Mouse (Mus musculus) midbrain, embryonic 11.5 days (tissue): ENCODE measurements at regions not wholly inside any gene's neighbourhood (a gene's known extent, or its start where the extent isn't known, plus 50 kb on each side); places are given as distances from the start of the nearest gene placed in this dataset.

Experiments
- ATAC-seq: fragments of 200-750 bp; cut with Nextera tagmentation; 2 replicates; pipeline ENCODE4 v1.8.0; 2017; ENCODE audit warnings: moderate TSS enrichment, moderate library complexity; ENCODE audit not compliant: low FRiP score
- DNase-seq: peaks from one replicate; pipeline ENCODE4 v3.0.0; 2015; ENCODE audit warnings: low spot score; ENCODE audit errors: missing footprints
- H3K27ac ChIP-seq: fragments of 300-500 bp; sonication (generic); 2 replicates; pipeline ENCODE4 v1.5.1; 2014; ENCODE audit warnings: low read depth, low read length
- H3K27me3 ChIP-seq: fragments of 300-500 bp; sonication (generic); 2 replicates; pipeline ENCODE4 v1.6.1; 2014; ENCODE audit warnings: mild to moderate bottlenecking, low read length, moderate library complexity, mixed read lengths; ENCODE audit not compliant: control insufficient read depth, insufficient read depth
- H3K36me3 ChIP-seq: fragments of 300-500 bp; sonication (generic); 2 replicates; pipeline ENCODE4 v1.6.1; 2014; ENCODE audit warnings: mild to moderate bottlenecking, low read length, moderate library complexity, mixed read lengths; ENCODE audit not compliant: control insufficient read depth, insufficient read depth
- H3K4me1 ChIP-seq: fragments of 300-500 bp; sonication (generic); 2 replicates; pipeline ENCODE4 v1.6.1; 2014; ENCODE audit warnings: low read length; ENCODE audit not compliant: control insufficient read depth, insufficient read depth
- H3K4me2 ChIP-seq: fragments of 300-500 bp; sonication (generic); 2 replicates; pipeline ENCODE4 v1.6.1; 2014; ENCODE audit warnings: mild to moderate bottlenecking, moderate library complexity
- H3K4me3 ChIP-seq: fragments of 300-500 bp; sonication (generic); 2 replicates; pipeline ENCODE4 v1.5.1; 2014; ENCODE audit warnings: low read depth, low read length
- H3K9ac ChIP-seq: fragments of 300-500 bp; sonication (generic); 2 replicates; pipeline ENCODE4 v1.6.1; 2014; ENCODE audit warnings: low read length
- H3K9me3 ChIP-seq: fragments of 300-500 bp; sonication (generic); 2 replicates; pipeline ENCODE4 v1.6.1; 2016; ENCODE audit warnings: low read length; ENCODE audit not compliant: control insufficient read depth
- WGBS: fragments of 180-500 bp; shearing (Covaris S2); extraction: QIAGEN DNeasy Blood & Tissue Kit; methylation state at CpG from one replicate; pipeline ENCODE4 v1.1.7; 2014; 5-methylcytosine and 5-hydroxymethylcytosine counted together

DNA sequence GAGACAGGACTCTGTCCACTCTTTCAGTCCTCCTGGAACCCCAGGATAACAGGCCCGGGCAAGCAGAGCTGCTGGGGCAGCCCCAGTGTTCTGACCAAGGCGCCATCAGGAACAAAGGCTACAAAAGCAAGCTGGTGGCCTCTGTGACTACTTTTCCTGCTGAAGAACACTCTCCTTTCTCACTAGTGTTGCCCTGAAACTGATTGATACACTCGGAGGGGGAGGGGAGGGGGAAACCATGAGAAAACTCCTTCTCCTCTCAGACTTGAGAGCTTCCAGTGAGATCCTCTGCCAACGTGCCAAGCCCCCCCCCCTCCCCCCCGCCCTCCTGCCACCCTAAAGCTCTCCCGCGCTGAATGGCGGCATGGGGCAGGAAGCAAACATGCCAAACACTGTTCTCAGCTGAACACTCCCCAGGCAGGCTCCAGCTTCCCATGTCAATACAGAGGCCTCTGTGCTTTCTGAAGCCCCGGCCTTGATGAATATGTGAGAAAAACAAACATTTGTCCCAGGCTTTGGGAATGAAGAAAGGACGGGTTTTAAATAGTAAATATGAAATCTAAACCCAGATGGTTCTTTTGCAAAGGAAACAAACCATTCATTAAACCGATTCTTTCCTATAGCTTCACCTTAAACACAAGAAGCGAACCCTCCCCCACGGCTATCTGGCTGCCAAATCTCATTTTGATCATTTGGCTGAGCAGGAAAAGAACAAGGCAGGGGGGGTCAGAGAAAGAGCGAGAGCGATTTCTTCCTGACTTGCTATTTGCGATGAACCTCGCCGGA lies 166.3 kb upstream of the Rgma start:
- WGBS: 12% methylated on average over 18 of the region's 18 CpGs
- Histone ChIP-seq H3K36me3 (no peaks in the 10 kb centered on the region), H3K4me1 (peaks cover 41% of the 10 kb centered on the region), H3K27ac (peak overlapping the region; percentile 91), H3K9me3 (peaks cover 4% of the 10 kb centered on the region), H3K4me3 (no peak overlapping the region), H3K4me2 (peak overlapping the region; percentile 22; the same call in 1 of the 2 replicates), H3K9ac (peak overlapping the region; percentile 57), H3K27me3 (no peaks in the 10 kb centered on the region)
- DNase-seq (peak; percentile 93), ATAC-seq (peak; percentile 94)

DNA sequence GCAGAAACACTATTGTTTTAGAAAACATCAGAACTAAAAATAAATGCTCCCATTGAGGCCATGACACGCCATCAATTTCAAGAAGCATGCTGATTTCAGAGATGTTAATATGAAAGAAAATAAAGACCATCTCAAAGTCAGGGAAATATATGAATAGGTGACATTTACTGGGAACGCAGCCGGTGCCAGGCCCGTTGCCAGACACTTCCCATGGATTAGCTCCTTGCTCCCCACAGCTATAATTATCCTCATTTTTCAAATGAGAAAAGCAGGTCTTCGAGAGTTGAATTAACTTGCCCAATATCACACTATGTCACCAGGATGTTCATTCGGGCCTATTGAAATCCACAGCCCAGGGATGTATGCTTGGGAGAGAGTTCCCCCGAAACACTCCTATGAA lies 165.2 kb upstream of the Rgma start:
- H3K4me2 ChIP-seq: no peak overlapping the region
- H3K4me1 ChIP-seq: peaks cover 41% of the 10 kb centered on the region
- 83% methylated on average over 7 of the region's 7 CpGs for WGBS
- ATAC-seq (no peak), DNase-seq (no peak)
- H3K27ac ChIP-seq: peak overlapping the region; percentile 91; the same call in 1 of the 2 replicates
- H3K4me3 ChIP-seq: no peak overlapping the region
- no peaks in the 10 kb centered on the region for H3K27me3 ChIP-seq
- no peaks in the 10 kb centered on the region for H3K9me3 ChIP-seq
- no peak overlapping the region for H3K9ac ChIP-seq
- no peaks in the 10 kb centered on the region for H3K36me3 ChIP-seq

DNA sequence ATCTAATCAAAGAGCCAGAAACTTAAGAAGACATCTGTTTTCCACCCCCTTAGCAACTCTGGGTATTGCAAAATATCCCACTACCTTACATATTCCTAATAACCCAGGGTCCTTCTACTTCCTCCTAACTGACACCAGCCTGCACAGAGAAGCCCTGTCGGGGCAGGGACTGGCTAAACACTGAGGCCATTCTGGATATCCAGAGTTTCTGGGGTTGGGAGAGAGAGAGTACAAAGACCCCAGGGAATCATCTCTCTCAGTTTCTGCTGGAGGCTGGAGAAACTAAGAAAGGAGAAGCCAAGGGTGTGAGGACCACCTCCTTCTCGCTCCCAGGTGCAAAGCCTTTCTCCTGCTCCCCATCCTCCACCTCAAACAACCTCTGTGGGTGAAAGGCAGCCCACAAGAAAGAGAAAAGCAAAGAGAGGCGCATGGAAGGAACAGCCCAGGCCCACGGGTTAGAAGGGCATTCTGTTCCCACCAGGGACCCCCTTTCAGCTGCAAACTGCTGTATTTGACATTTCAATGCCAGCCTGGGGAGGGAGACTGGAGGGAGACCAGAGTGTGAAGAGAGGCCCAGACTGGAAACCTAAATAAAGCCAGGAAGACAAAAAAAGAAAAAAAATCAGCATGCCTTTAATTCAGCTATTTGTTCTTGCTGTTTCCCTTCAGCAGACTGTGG lies 152.9 kb upstream of the Rgma start:
- ATAC-seq (peak; percentile 94), DNase-seq (peak; percentile 93)
- Histone ChIP-seq H3K9ac (peak overlapping the region; percentile 47; the same call in 1 of the 2 replicates), H3K27me3 (no peaks in the 10 kb centered on the region), H3K4me2 (no peak overlapping the region), H3K36me3 (no peaks in the 10 kb centered on the region), H3K9me3 (no peaks in the 10 kb centered on the region), H3K4me3 (no peak overlapping the region), H3K4me1 (peaks cover 25% of the 10 kb centered on the region), H3K27ac (peak overlapping the region; percentile 95)
- 8% methylated on average over 4 of the region's 4 CpGs for WGBS

- H3K9me3 ChIP-seq: no peaks in the 10 kb centered on the region
- 5% methylated on average over 2 of the region's 2 CpGs for WGBS
- DNase-seq (peak; percentile 92), ATAC-seq (peak; percentile 50)
- H3K4me3 ChIP-seq: no peak overlapping the region
- H3K27me3 ChIP-seq: no peaks in the 10 kb centered on the region
- H3K4me2 ChIP-seq: no peak overlapping the region
- peak overlapping the region; percentile 95 for H3K27ac ChIP-seq
- peaks cover 25% of the 10 kb centered on the region for H3K4me1 ChIP-seq
- peak overlapping the region; percentile 47; the same call in 1 of the 2 replicates for H3K9ac ChIP-seq
- no peaks in the 10 kb centered on the region for H3K36me3 ChIP-seq
Measured at GRCm38 (mm10) chr7:73222929-73223512, 152.3 kb upstream of the Rgma start.

DNA sequence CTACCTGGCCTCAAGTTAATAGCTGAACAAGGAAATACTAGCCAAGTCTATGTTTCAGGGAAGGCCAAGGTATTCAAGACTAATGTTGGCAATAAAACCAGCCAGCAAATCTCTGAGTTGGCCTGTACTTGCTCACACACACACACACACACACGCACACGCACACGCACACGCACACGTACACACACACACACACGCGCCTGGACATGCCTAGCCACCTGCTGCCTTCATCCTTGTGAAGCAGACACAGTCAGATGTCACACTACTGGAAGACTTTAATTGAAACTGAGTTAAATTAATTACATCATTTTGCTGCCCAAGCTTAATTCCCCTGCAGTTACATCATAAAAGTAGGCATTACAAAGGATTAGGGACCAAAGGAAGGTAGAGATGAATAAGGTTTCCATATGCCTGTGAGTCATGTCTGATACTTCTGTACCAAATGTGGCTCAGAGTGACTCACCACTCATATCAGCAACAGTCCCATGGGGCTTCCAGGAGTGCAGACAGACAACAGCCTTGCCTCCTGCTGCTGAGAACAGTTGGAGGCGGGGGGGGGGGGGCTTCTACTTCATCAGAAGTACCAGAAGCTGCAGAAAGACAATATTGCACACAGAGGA lies 141.7 kb upstream of the Rgma start:
- WGBS: 91% methylated on average over 8 of the region's 8 CpGs
- Histone ChIP-seq H3K4me1 (peaks cover 3% of the 10 kb centered on the region; the same call in 1 of the 2 replicates), H3K27ac (no peak overlapping the region), H3K27me3 (no peaks in the 10 kb centered on the region), H3K4me2 (no peak overlapping the region), H3K9ac (no peak overlapping the region), H3K9me3 (no peaks in the 10 kb centered on the region), H3K36me3 (no peaks in the 10 kb centered on the region), H3K4me3 (no peak overlapping the region)
- DNase-seq: no peak
- ATAC-seq: no peak

GRCm38 (mm10) chr7:73238486-73238885 lies 136.8 kb upstream of the Rgma start:
- Histone ChIP-seq H3K4me1 (peaks cover 7% of the 10 kb centered on the region; the same call in 1 of the 2 replicates), H3K9me3 (no peaks in the 10 kb centered on the region), H3K4me3 (no peak overlapping the region), H3K36me3 (no peaks in the 10 kb centered on the region), H3K27ac (no peak overlapping the region), H3K27me3 (no peaks in the 10 kb centered on the region), H3K4me2 (no peak overlapping the region), H3K9ac (no peak overlapping the region)
- ATAC-seq (no peak), DNase-seq (no peak)
- 35% methylated on average over 4 of the region's 4 CpGs for WGBS

DNA sequence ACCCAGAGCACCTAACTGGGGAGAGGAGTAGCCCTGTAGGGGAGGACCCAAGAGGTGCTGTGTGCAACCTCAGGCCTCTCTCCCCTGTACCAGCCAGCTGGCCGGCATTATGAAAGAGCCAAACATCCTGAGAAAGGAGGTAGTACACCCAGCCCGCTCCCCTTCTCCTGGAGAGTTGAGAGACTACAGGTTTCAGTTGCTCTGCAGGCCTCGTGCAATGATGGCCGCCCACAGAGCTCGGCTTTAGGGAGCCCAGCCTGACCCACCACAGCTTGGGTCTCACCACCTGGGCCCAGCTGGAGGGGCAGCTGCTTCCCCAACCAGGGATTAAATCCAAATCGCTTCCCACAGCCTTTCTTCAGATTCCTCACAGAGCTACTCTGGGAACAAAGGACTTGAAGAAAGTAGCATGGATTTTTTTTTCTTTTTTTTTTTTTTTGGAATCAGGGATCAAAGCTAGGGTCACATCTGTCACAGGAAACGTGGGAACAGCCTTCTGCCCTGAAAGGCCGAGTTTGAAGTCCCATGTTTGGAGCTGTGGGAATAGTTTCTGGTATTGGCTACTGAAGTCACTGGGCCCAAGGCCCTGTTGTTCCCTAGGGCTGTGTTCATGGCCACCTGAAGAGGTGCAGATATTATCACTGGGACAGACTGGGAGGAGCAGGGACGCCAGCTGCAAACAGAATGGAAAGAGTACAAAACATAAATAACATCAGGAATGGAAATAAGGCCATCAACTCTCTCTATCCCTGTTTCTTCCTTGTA lies 131.5 kb upstream of the Rgma start:
- Histone ChIP-seq H3K9ac (no peak overlapping the region), H3K4me3 (no peak overlapping the region), H3K36me3 (no peaks in the 10 kb centered on the region), H3K27me3 (no peaks in the 10 kb centered on the region), H3K9me3 (no peaks in the 10 kb centered on the region), H3K27ac (peak overlapping the region; percentile 59), H3K4me1 (peaks cover 10% of the 10 kb centered on the region; the same call in 1 of the 2 replicates), H3K4me2 (no peak overlapping the region)
- WGBS: 19% methylated on average over 9 of the region's 9 CpGs
- DNase-seq (peak; percentile 89), ATAC-seq (peak; percentile 70)

DNA sequence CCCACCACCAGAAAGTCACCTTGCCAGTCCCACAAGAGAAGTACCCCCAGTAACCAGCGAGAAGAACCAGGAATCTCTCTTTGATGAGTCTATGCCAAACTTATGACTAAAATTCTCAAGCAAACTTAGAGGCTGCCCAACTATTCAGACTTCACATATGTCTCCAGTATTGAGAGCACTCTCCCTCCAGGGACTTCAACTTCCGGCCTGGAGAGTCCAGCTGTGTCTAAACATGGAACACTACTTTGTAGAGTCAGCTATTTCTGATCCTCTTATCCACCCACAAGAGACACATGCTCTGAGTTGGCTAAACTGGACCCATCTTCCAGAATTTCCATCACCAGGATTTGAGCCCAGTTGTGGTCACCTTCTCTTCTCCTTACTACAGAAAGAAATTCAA lies 129.9 kb upstream of the Rgma start:
- Histone ChIP-seq H3K27me3 (no peaks in the 10 kb centered on the region), H3K36me3 (no peaks in the 10 kb centered on the region), H3K4me2 (no peak overlapping the region), H3K4me3 (no peak overlapping the region), H3K9me3 (no peaks in the 10 kb centered on the region), H3K27ac (no peak overlapping the region), H3K4me1 (peaks cover 10% of the 10 kb centered on the region; the same call in 1 of the 2 replicates), H3K9ac (no peak overlapping the region)
- DNase-seq (no peak), ATAC-seq (no peak)
- whole genome bisulfite sequencing: 90% methylated on average over 2 of the region's 2 CpGs
